Mouse (Mus musculus) mouse embryonic stem cell (cell line): ENCODE data around the gene Ddb2.

Experiments
- in situ Hi-C, 2 experiments: fragments of 300-500 bp; cut with MboI; formaldehyde crosslinking; loops; 1 replicate in 1 of 2; 3 replicates in 1 of 2; pipeline ENCODE4 v1.14.3; 2019 to 2020; ENCODE audit warnings: low sequenced_read_pairs in 2 of 2, low pct_unique_long_range_greater_than_20kb in 1 of 2, mixed read lengths in 1 of 2; ENCODE audit not compliant: unreplicated experiment in 1 of 2

Gene Ddb2

DNA sequence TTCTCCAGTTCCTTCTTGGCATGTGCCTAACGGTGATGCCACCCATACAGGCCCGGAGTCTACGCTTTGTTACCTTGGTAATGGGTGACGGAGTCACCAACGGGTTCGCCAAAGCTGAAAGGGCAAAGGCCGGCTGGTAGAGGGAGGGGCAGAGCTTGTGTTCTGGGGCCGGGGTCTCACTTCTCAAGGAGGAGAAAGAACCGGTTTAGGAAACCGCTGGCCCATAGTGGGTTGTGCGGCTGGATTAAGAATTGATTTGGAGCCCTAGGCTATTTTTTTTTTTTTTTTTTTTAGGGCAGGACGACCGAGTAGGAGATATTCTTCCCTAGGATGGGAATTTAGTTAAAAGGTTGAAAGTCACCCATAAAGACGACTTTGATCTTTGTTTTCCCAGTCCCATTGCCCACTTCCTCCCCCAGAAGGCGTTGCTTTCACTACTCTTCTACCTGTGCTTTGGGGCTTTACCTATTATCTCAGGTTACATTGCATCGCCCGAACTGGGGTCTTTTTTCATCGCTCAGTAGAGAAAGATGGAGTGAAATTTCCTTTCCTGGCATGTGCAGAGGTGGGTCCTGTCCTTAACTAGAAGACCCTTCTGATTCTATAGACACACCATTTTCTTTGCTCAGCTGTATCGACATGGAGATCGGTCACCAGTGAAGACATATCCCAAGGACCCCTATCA is 33.7 kb downstream of the Ddb2 start:
- in situ Hi-C loops: no loop called here

DNA sequence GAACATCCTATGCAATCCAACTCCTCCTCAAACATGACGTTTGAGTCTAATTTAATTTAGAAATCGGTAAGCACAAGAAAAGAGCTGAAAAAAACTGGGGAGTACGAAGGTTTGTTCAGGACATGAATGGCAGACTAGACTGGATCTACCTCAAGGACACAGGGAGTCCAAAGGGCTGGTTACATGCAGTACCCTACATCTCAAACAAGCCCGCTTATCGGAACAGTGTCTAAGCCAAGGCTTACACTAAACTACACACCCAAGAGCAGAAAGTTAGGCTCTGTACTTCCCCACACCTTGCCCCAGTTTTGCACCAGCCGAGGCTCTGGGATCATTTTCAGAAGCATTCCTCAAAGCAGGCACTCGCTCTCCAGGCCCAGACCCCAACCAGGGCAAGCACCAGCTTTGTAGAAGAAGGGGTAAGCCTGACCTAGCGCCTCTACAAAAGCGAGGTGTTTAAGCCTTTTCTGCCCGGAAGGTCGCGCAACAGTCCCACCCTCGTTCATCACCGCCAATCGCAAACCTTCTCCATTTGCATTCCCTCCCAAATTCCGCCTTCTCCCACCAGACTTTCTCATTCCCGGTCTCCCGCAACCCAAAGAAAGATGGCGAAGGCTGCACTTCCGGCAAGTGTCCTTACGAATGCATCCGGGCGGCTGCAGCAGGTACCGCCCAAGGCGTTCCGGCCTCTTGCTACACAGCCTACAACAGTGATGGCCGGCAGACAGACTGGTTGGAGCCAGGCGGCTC is 34.4 kb downstream of the Ddb2 start, which contains the start of the genes Nr1h3 and Acp2:
Gene Nr1h3, minus strand, starts transcription at position 613 of the 750 bp plus-strand sequence.
Gene Acp2, plus strand, starts transcription at position 664 of the 750 bp plus-strand sequence.
- in situ Hi-C loops: no loop called here

DNA sequence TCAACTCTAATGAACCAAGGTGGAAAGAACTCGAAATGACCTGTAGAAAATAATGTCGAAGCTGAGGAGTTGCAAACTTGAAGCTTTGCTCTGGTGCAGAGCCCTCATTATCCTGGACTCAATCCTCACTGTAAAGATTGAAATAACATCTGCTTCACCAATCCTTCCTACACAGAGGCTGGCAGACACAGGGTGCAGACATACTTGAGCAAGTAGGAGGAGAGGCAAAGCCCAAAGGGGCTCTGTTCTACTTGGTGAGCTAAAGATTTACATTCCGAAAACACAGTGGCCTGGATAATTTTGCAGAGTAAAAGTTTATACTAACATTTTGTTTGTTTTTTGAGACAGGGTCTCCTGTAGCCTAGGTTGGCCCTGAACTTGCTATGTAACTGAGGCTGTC is 37.9 kb downstream of the Ddb2 start:
- in situ Hi-C loops: loop anchor here in 1 of 2 experiments (10.0 kb wide), 1 partner anchor 84 kb away; the partner anchor contains the start of gene Mybpc3

DNA sequence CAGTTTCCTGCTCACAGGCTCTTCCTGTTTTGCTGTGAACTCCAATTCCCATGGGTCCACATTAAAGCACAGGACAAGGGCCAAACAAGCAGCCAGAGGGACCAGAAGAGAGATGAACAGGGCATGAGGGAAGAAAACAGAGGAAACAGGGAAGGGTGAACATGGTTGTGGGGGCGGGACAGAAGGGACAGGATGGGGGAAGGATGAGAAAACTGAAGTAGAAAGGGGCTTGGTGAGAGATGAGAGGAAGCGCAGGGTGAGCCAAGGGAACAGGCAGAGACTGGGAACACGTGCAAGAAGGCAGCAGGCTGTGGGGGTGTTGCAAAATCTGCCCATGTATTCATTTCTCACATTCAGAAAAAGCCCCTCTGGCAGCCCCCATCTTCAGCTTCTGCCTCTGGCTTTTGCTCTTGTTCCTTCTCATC is 40.2 kb downstream of the Ddb2 start:
- in situ Hi-C loops: loop anchor here in 1 of 2 experiments (10.0 kb wide), 1 partner anchor 82 kb away; the partner anchor contains the start of gene Mybpc3

DNA sequence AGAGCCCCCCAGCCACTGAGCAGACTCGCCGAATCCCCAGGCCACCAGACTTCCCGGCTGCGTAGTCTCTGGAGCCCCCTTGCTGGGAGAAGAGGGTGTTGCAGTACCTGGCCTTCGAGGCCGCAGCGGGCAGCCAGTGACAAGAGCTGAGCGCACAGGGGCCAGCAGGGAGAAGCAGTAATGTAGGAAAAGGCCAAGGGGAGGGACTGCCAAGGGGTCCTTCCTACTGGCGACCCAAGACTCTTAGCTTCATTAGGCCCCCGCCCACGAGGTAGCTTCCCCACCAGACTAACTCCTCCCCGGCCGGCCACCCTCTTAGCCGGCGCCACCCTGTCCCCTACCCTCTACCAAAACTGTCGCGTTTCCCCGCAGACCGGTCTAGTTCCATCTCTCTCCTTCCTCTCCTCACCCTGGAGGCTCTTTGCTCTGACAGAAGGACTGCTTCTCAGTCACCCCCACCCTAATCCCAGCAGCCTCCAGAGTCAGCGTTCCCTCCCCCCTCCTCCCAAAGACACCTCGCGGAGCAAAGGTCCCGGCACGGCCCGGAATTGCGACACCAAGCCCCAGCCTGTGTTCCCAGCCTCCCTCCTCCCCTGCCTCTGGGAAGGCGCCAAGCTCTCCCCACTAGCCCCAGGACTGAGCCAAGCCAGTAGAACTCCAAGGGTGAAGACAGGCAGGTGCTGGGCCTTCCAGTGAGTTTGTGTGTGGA is 42.0 kb downstream of the Ddb2 start:
- in situ Hi-C loops: loop anchor here (5.0 to 10.0 kb wide), 2 partner anchors 80 to 82 kb away; partner anchors contain the start of gene Mybpc3 (in 1 of the 2)

DNA sequence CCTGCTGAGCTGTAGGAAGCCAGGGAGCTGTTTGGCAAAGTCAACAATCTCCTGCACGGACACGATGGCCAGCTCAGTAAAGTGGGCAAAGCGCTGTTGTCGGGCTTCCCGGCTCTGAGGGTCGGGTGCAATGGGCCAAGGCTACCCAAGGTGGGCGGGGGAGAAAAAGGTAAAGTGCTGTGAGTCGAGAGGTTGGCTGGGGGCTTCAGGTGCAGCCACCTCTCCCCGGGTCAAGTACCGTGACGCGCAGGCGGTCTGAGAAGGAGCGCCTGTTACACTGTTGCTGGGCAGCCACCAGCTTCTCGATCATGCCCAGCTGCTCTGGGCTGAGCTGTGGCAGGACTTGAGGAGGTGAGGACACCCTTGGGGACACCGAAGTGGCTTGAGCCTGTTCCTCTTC is 46.3 kb downstream of the Ddb2 start:
- in situ Hi-C loops: loop anchor here (5.0 to 10.0 kb wide), 2 partner anchors 76 to 78 kb away; partner anchors contain the start of gene Mybpc3 (in 1 of the 2)

DNA sequence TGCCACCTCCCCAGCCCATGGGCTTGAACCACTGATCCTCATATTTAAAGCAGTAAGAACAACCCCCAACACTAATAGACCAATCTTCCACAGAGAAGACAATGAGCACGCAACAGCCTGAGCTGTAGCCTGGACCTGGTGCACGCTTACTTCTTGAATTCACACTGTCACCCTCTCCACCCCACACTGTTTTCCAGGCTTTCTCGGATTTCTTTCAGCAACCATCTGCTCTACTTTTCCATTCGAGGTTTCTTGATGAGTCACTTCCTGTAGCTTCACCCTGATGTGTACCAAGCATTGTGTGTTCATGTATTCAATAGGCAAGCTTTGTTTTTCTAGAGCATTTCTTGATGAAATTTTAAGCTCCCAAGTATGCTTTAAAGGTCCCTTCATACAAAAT is 49.4 kb downstream of the Ddb2 start:
- in situ Hi-C loops: no loop called here

DNA sequence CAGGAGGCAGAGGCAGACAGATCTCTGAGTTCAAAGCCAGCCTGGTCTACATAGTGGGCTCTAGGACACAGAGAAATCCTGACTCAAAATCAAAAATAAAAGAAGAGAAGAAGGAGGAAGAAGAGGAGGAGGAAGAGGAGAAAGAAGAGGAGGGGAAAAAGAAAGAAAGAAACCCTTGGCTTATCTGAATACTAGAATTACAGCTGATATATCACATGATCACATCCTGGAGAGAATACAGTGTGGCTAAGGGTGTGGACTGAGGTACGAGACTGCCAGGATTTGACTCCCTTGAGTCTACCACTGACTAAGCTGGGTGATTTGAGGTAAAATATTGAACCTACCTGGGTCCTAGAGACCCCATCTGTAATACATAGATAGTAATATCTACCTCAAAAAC is 50.6 kb downstream of the Ddb2 start:
- in situ Hi-C loops: no loop called here

DNA sequence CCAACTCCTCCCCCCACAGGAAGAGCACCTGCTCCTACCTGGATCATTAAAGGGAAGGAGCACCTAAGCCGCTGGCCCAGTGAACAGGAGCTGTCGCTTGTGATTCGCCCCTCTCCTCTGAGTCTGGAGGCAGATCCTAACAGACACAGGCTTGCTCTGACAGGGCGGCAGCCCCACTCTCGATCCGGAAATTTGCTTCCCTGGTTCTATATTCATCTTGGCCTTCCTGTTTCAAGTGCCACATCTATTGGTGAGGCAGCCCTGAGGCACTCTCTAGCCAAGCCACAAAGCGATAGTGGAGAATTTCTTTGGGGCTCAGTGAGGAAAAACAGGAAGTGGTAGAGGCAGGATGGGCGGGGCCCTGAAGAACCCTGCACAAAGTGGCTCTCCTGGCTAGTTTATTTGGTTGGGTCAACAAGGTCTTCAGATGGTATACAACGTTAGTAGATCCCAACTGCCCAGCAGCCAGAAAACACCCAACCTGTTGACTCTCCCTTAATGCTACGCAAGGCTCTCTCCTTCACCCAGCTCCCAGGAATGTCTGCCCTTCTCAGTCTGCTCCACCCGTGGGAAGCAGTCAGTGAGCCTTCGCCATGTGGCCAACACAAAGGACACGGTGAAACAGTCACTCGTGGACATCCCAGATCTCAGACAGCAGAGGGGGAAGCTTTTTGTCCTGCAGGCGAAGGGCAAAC is 52.9 kb downstream of the Ddb2 start, which contains the start of gene Madd:
Gene Madd, minus strand, starts transcription at position 127 of the 695 bp plus-strand sequence.
- in situ Hi-C loops: no loop called here

DNA sequence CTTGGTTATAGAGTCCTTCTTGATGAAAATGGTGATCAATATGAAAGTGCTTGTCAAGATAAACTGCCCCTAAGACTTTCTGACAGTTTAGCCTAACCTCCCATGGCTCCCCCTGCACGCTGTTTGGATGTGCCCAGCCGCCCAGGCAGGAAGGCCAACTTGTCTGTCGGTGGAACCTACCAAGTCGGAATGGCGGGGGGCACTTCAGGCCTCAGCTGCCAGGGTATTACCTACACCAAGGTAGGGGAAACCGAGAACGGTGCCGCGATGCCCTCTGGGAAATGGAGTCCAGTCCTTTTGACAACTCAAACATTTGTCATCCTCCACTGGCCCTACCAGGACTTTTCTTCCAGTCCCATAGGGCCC is 53.7 kb downstream of the Ddb2 start:
- in situ Hi-C loops: no loop called here

DNA sequence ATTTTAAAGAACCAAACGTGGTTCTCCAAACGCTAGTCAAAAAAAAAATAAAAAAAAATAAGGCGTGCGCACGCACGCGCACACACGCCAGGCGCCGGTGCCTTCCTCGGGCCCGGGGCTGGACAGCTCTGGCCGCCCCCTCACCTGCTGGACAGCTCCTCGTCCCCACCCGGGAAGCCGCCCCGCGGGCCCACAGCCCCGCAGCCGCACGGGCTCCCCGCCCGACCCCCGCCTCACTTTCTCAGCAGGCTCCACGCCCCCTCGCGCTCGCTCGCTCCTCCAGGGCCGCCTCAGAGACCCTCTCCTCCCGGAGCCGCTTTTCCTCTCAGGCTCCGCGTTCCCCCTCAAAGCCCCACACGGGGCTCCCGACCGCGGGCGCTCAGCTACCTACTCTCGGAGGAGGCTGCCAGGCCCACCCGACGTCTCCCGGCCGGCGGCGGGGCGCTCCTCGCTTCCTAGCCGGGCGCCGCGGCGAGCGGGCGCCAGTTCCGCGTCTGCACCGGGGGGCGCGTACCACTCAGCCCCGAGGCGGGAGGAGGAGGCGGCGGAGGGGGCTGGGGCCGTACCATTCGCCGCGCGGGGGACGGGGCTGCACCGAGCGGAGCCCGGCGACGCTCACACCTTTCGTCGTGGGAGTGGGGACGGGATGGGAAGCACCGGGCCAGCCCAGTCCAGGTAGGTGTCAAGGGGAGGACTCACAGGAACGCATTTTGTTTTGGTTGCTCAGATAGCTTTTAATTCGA is 54.2 kb downstream of the Ddb2 start:
- in situ Hi-C loops: no loop called here

DNA sequence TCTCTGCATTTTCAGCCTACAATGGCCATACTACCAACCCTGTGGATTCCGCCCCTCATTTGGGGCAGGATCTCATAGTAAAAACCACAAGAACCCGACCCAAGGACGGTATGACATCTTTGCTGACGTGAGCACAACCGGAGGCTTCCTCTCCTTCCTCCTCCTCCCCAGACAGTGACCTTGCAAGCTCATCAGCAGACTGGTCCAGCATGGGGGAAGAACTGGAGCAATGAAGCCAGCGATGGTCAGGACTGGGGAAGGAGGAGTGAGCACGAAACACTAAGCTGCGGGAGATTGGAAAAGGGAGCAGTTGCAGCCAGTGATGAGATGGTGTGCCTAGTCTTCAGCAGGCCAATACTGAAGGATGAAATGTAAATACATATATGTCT is 54.8 kb downstream of the Ddb2 start:
- in situ Hi-C loops: no loop called here

DNA sequence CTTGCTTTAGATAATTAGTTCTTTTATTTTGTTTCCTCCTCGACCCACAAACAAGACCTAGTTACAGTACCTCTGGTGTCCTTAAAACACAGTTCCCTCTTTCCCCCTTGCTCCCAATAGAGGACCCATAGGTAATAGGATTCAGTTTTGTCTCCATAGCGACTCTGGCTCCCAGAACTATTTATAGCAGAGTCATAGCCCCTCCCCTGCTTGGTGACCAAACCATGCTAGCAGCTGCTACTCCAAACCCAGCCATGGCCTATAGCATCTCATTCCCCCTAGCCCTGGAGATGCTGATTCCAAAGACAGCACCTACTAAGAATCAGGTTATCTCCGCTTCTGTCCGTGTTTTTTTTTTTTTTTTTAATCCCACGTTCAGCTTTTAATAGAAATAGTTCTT is 56.1 kb downstream of the Ddb2 start:
- in situ Hi-C loops: no loop called here

DNA sequence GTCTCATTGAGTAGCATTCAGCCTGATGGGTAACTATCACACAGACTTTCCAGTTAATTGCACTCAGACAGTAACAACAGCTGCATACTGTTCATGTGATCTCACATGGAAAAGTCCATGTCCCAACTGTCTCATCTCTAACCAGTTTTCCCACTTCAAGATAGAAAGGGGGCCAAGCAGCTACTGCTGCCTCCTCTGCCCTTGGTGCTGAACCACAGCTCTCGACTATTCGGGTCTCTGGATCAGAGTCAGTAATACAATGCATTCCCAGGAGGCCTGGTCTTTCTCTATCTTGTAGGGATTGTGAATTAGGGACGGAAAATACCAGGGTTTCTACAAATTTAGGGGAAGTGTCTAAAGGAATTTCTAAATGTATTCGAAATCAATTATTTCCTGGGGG is 57.0 kb downstream of the Ddb2 start:
- in situ Hi-C loops: no loop called here

DNA sequence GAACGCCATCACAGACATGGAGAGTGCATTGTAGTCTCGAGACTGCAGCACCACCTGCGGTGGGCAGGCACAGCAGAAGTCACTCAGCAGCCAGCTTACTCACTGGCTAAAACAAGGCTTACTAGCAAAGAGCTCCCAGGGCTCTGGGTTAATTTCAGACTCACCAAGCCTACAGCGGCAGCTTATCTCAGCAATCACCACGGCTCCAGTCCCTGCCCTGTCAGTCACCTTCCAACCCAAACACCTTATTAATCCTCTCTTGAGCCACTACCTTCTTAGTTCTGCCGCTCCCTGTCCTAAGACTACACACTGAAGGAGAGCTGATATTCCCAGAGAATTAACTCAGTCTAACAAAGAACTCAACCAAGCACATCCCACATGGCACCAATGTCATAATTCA is 60.5 kb downstream of the Ddb2 start:
- in situ Hi-C loops: no loop called here

DNA sequence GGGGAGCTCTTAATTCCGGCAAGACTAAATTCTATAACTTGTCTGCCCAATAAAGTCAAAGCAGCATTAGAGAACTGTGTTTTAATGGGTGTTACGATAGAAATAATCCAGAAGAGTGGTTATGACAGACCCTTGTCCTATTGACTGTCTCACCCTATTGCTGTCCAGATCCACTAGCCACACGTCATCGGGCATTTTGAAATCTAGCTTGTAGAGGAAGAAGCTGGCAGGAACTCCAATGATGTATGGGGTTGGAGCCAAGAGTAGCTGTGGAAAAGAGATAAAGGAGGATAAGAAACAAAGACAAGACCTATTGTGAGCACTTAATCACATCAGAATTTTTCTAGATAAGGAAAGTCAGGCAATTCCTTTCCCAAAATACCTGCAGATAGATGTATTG is 61.3 kb downstream of the Ddb2 start:
- in situ Hi-C loops: no loop called here

DNA sequence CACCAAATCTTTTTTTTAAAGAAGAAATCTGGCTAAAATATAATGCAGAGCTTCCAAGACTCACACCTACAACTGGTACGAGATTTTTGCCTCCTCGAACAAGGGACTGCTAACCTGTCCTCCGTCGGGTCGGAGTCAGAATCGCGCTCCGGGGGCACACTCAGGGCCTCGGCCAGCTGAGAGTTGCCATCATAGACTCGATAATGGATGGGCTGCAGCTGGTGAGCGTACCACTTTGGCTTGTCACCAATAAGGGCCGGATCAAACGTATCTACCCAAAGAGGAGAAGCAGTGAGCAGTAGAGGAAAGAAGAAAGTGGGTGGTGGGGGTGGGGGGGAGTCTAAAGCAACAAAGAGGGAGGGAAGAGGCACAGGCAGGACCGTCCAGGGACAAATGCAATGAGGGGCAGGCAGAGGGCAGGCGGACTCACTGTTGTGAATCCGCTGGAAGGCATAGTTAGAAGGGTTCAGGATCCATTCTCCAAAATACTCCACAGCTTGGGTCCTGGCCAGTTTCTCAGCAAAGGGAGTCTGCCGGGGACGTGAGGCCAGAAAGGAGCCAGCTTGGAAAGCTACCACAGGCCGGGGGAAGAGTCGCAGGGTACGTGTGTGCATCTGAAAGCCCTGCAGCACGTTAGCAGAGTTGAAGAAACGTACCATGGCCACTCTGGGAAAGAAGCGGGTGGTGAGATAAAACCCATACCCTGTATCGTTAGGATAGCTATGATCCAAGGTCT is 67.0 kb downstream of the Ddb2 start:
- in situ Hi-C loops: no loop called here
